Mouse (Mus musculus): ENCODE measurements at regions not wholly inside any gene's neighbourhood (a gene's known extent, or its start where the extent isn't known, plus 50 kb on each side); places are given as distances from the start of the nearest gene placed in this dataset.

- Histone ChIP-seq H3K27ac (no peak overlapping the region), H3K4me1 (no peaks in the 10 kb centered on the region), H3K27me3 (no peaks in the 10 kb centered on the region), H3K9ac (no peak overlapping the region), H3K9me3 (replicated peaks) (no peaks in the 10 kb centered on the region), H3K4me2 (replicated peaks) (no peak overlapping the region), H3K4me3 (no peak overlapping the region), H3K36me3 (no peaks in the 10 kb centered on the region)
- ATAC-seq (ENCODE audit: low FRiP score) = no peak
- WGBS = 78% methylated on average over 3 of the region's 3 CpGs
Observed at GRCm38 (mm10) chr6:107045177-107045576, 245.3 kb upstream of the Crbn start.

DNA sequence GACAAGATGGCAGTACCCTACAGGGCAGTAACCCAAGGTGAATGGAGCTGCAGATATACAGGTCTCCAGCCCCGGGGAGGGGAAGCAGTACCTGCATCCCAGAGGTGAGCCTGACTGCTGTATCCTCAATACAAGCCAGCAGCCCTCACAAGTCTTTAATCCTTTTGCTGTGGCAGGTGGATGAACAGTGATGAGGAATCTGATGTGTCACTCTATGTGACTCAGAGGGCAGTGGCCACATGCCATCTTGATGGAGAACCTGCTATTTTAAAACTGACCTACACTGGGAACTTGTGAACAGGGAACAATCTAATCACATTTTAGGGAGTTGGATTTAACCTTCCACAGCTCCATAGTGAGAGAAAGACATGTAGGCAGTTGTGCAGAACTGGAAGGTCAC, 251.7 kb upstream of the Crbn start:
- no peak overlapping the region for H3K27ac ChIP-seq
- H3K36me3 ChIP-seq = no peaks in the 10 kb centered on the region
- no peaks in the 10 kb centered on the region for H3K27me3 ChIP-seq
- no peak for ATAC-seq (ENCODE audit: low FRiP score)
- H3K4me2 ChIP-seq (replicated peaks) = no peak overlapping the region
- H3K9ac ChIP-seq = no peak overlapping the region
- H3K4me1 ChIP-seq = no peaks in the 10 kb centered on the region
- 95% methylated on average over 1 of the region's 1 CpGs for WGBS
- no peaks in the 10 kb centered on the region for H3K9me3 ChIP-seq (replicated peaks)
- no peak overlapping the region for H3K4me3 ChIP-seq

- WGBS = 88% methylated on average over 1 of the region's 1 CpGs
- no peak overlapping the region for H3K4me2 ChIP-seq (replicated peaks)
- H3K27me3 ChIP-seq = no peaks in the 10 kb centered on the region
- H3K4me1 ChIP-seq = no peaks in the 10 kb centered on the region
- H3K9me3 ChIP-seq (replicated peaks) = no peaks in the 10 kb centered on the region
- no peak overlapping the region for H3K4me3 ChIP-seq
- H3K36me3 ChIP-seq = no peaks in the 10 kb centered on the region
- H3K27ac ChIP-seq = no peak overlapping the region
- no peak for ATAC-seq (ENCODE audit: low FRiP score)
- no peak overlapping the region for H3K9ac ChIP-seq
Observed at GRCm38 (mm10) chr6:107052180-107052579, 252.3 kb upstream of the Crbn start.

- no peak overlapping the region for H3K4me2 ChIP-seq (replicated peaks)
- no peak overlapping the region for H3K4me3 ChIP-seq
- H3K27me3 ChIP-seq = no peaks in the 10 kb centered on the region
- no peak for ATAC-seq (ENCODE audit: low FRiP score)
- 64% methylated on average over 3 of the region's 3 CpGs for WGBS
- 0 out of 2 replicates have a peak, but pooled peaks cover 3% of the 10 kb centered on the region for H3K4me1 ChIP-seq
- H3K27ac ChIP-seq = no peak overlapping the region
- H3K36me3 ChIP-seq = no peaks in the 10 kb centered on the region
- H3K9ac ChIP-seq = no peak overlapping the region
- 0 out of 2 replicates have a peak, but pooled peaks cover 3% of the 10 kb centered on the region for H3K9me3 ChIP-seq (replicated peaks)
Observed at GRCm38 (mm10) chr6:107059001-107059765, 259.3 kb upstream of the Crbn start.

DNA sequence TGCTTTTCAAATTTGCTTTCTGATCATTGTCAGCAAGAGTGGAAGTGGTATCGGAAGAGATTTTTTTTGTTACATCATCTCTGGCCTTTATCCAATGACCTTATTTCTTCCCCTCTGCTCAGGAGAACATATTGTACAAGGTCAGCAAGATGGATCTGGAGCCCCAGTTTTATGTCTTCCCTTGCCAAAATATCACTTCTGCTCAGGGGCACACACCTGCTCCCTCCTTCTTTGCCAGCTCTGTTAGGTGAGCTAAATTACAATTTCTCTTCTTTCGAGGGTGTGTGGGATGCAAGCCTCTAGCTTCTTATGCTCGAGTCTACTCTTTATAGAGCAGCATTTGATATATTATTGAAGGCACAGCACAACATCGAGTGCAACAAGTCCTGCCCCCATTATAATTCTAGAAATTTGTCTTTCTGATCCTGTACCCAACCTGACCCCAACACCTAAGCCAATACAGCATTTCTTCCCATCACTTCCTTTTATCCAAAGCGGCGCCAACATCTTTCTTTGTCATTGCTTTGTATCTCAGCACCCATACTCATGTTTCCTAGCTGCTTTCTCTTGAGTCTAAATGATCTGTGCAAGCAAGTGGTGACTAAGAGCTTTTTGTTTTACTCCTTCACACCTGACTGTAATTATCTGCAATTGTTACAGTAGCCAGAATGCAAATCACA, 263.1 kb upstream of the Crbn start:
- Histone ChIP-seq H3K36me3 (no peaks in the 10 kb centered on the region), H3K27ac (no peak overlapping the region), H3K4me3 (no peak overlapping the region), H3K9me3 (replicated peaks) (0 out of 2 replicates have a peak, but pooled peaks cover under 1% of the 10 kb centered on the region), H3K9ac (no peak overlapping the region), H3K27me3 (no peaks in the 10 kb centered on the region), H3K4me2 (replicated peaks) (no peak overlapping the region), H3K4me1 (0 out of 2 replicates have a peak, but pooled peaks cover 3% of the 10 kb centered on the region)
- WGBS = 88% methylated on average over 6 of the region's 6 CpGs
- ATAC-seq (ENCODE audit: low FRiP score) = no peak

GRCm38 (mm10) chr6:107070441-107070840, 270.6 kb upstream of the Crbn start:
- H3K27ac ChIP-seq = no peak overlapping the region
- ATAC-seq (ENCODE audit: low FRiP score) = no peak
- H3K36me3 ChIP-seq = no peaks in the 10 kb centered on the region
- H3K4me1 ChIP-seq = no peaks in the 10 kb centered on the region
- no peak overlapping the region for H3K4me3 ChIP-seq
- no peaks in the 10 kb centered on the region for H3K27me3 ChIP-seq
- no peak overlapping the region for H3K4me2 ChIP-seq (replicated peaks)
- 93% methylated on average over 7 of the region's 7 CpGs for WGBS
- H3K9me3 ChIP-seq (replicated peaks) = no peaks in the 10 kb centered on the region
- H3K9ac ChIP-seq = no peak overlapping the region

- Histone ChIP-seq H3K4me1 (no peaks in the 10 kb centered on the region), H3K4me3 (no peak overlapping the region), H3K4me2 (replicated peaks) (no peak overlapping the region), H3K9ac (no peak overlapping the region), H3K9me3 (replicated peaks) (no peaks in the 10 kb centered on the region), H3K36me3 (no peaks in the 10 kb centered on the region), H3K27ac (no peak overlapping the region), H3K27me3 (no peaks in the 10 kb centered on the region)
- no peak for ATAC-seq (ENCODE audit: low FRiP score)
Observed at GRCm38 (mm10) chr6:107092600-107092999, 292.7 kb upstream of the Crbn start.

DNA sequence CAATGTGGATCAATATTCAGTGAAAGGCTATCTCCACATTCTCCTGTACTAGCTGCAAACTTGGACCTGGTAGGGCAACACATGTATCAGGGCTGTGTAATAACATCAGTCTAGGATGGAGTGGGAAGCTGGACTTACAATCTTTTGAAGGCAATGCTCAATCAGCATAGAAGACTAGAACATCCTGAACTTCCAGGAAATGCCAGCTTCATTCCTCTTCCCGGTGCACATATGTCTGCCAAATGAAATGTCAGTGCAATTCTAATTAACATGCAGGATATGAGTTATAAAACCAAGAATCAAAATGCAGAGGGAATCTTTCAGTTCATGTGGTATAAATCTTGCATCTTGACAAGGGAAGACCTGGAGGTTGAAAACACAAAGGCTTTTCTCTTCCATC, 328.8 kb upstream of the Crbn start:
- WGBS = 86% methylated on average over 1 of the region's 1 CpGs
- no peak overlapping the region for H3K9ac ChIP-seq
- H3K4me1 ChIP-seq = no peaks in the 10 kb centered on the region
- no peaks in the 10 kb centered on the region for H3K27me3 ChIP-seq
- ATAC-seq (ENCODE audit: low FRiP score) = no peak
- H3K9me3 ChIP-seq (replicated peaks) = no peaks in the 10 kb centered on the region
- H3K4me3 ChIP-seq = no peak overlapping the region
- no peaks in the 10 kb centered on the region for H3K36me3 ChIP-seq
- no peak overlapping the region for H3K4me2 ChIP-seq (replicated peaks)
- H3K27ac ChIP-seq = no peak overlapping the region

DNA sequence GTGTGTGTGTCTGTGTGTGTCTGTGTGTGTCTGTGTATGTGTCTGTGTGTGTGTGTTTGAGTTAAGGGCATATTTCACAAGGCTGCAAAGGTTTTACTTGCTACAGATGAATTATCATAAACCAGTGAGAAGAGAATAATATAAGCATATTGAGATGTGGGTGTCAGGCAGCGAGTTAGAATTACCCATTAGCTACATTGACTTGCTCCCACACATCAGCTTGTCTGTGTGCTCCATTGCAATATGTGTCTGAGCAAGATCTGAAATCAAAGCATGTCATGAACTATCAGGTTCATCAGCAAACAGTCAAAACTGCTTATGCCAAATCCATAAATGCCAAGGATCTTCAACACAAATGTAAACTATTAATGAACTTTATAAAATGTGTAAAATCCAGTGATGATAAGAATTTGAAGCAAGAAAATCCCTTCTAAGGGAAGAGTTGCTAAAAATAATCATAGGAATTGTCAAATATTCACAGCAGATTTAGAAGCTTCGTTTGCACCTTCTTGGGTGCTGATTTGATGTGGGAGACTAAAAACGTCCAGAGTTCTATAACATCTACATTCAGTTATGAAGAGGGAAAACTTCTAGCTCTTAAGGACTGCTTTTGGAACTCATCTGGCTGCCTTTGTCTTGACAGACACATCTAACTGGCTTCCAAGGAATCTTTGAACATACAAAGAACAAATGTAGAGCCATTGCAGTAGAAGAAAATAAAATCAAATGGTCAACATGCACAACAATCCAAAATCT, 361.7 kb upstream of the Lrrn1 start:
- ATAC-seq (ENCODE audit: low FRiP score) = no peak
- no peak overlapping the region for H3K4me3 ChIP-seq
- H3K4me2 ChIP-seq (replicated peaks) = no peak overlapping the region
- H3K27me3 ChIP-seq = no peaks in the 10 kb centered on the region
- no peaks in the 10 kb centered on the region for H3K9me3 ChIP-seq (replicated peaks)
- 75% methylated on average over 3 of the region's 3 CpGs for WGBS
- H3K9ac ChIP-seq = no peak overlapping the region
- H3K4me1 ChIP-seq = no peaks in the 10 kb centered on the region
- no peaks in the 10 kb centered on the region for H3K36me3 ChIP-seq
- H3K27ac ChIP-seq = no peak overlapping the region

- Histone ChIP-seq H3K9ac (no peak overlapping the region), H3K27me3 (no peaks in the 10 kb centered on the region), H3K4me3 (no peak overlapping the region), H3K36me3 (no peaks in the 10 kb centered on the region), H3K9me3 (replicated peaks) (no peaks in the 10 kb centered on the region), H3K4me2 (replicated peaks) (no peak overlapping the region), H3K27ac (no peak overlapping the region), H3K4me1 (no peaks in the 10 kb centered on the region)
- no peak for ATAC-seq (ENCODE audit: low FRiP score)
- WGBS = 68% methylated on average over 2 of the region's 2 CpGs
Observed at GRCm38 (mm10) chr6:107218309-107218708, 311.3 kb upstream of the Lrrn1 start.

DNA sequence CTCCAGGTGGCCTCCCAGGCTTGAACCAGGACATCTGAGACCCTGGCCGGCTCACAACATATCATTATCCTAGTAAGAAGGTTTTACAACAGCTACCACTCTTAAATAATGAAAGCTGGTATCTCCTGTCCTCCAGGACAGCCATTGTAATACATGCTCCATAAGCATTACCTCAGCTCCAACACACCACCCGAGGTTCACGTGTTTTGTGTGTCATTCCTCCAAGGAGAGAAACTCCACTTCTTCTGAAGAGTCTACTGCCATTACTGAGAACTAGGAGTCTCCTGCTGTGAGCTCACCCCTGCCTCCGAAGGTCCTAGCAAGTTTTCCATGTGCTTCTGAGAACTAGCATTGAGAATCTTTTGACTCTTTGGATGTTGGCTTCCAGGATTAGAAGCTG, 310.8 kb upstream of the Lrrn1 start:
- Histone ChIP-seq H3K4me1 (no peaks in the 10 kb centered on the region), H3K27me3 (no peaks in the 10 kb centered on the region), H3K9me3 (replicated peaks) (no peaks in the 10 kb centered on the region), H3K27ac (no peak overlapping the region), H3K4me2 (replicated peaks) (no peak overlapping the region), H3K4me3 (no peak overlapping the region), H3K36me3 (no peaks in the 10 kb centered on the region), H3K9ac (no peak overlapping the region)
- 69% methylated on average over 4 of the region's 4 CpGs for WGBS
- ATAC-seq (ENCODE audit: low FRiP score) = no peak

GRCm38 (mm10) chr6:107222602-107223001, 307.0 kb upstream of the Lrrn1 start:
- Histone ChIP-seq H3K4me1 (no peaks in the 10 kb centered on the region), H3K27me3 (no peaks in the 10 kb centered on the region), H3K9me3 (replicated peaks) (no peaks in the 10 kb centered on the region), H3K36me3 (no peaks in the 10 kb centered on the region), H3K4me3 (no peak overlapping the region), H3K27ac (no peak overlapping the region), H3K4me2 (replicated peaks) (no peak overlapping the region), H3K9ac (no peak overlapping the region)
- ATAC-seq (ENCODE audit: low FRiP score) = no peak
- 46% methylated on average over 3 of the region's 3 CpGs for WGBS
